Mouse (Mus musculus) heart, adult 2 months (tissue): Measurements from ENCODE around the gene Nav3.

Experiments
- CTCF ChIP-seq: fragments of 200-600 bp; IDR thresholded peaks from 2 replicates; pipeline ENCODE4 v1.8.1; 2022; ENCODE audit warnings: antibody characterized with exemption, mild to moderate bottlenecking, moderate library complexity
- POLR2A ChIP-seq: fragments of 200-500 bp; IDR thresholded peaks from 2 replicates; pipeline ENCODE4 v1.6.1; 2011; ENCODE audit warnings: mild to moderate bottlenecking, low read depth, low read length, control low read depth; ENCODE audit not compliant: insufficient read depth

- peak; percentile 61 for TF ChIP-seq CTCF
- TF ChIP-seq POLR2A: no peak
These were observed at the start of gene Nav3 for GRCm38 (mm10) chr10:110455838-110456493.
